Mouse (Mus musculus) kidney, postnatal 4 days (tissue): Measurements from ENCODE around the gene Cpz.

Experiments
- DNase-seq, 2 experiments: peaks; one replicate each; pipeline ENCODE4 v3.0.0; 2021; ENCODE audit warnings: mixed read lengths in 2 of 2

The Cpz gene

DNA sequence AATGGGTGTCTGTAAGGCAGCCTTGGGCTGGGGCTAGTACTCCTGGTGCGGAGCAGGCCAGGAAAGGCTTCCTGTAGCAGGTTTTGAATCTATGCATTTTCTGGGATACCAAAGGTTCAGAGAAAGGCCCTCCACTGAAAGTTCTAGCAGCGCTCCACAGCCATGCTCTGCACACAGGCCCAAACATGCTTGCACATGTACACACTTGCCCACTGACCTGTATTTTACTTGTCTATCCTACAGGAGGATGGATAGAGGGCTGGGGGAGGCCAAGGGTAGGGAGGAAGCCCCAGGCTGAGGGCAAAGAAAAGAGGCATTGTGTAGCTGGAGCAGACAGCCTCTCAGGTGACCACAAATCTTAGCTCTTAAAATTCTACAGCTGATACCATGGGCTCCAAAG, 1.1 kb downstream of the Cpz start:
- no peak for DNase-seq

DNA sequence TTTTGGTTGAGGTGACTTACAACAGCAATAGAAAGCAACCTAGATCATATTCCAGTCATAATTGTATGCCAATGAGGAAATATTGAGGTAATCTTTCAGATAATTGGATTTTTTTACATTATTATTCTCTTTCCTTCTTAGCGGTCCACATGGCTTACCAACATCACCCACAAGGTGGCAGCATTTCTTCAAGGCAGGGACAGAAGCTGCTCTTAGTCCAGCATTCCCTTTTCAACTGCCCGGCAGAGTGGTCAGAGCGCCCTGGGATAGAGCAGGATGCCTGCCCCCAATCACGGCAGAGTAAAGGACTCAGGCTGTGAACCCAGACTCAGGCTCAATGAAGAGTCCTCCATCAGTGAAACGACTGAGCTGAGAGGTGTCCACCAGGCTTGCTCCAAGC, 1.8 kb downstream of the Cpz start:
- DNase-seq, result peak; percentile 88 to 89

DNA sequence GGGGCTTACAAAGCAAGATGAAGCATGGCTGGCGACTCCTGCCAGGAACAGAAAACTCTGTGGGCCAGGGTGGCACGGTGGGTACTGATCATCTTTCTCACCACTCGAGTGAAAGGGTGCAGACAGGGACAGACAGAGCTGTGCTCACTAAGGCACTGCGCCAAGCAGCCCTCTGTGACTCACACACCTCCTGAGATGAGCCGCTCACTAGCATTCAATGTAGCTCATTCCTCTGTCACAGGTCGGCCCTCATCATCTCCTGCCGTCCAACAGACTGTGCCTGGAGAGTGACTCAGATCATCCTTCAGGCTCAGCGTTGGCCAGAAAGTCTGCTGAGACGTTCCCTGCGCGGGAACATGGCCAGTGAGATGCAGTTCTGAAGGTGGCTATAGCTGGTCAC, 8.7 kb downstream of the Cpz start:
- DNase-seq, result no peak

DNA sequence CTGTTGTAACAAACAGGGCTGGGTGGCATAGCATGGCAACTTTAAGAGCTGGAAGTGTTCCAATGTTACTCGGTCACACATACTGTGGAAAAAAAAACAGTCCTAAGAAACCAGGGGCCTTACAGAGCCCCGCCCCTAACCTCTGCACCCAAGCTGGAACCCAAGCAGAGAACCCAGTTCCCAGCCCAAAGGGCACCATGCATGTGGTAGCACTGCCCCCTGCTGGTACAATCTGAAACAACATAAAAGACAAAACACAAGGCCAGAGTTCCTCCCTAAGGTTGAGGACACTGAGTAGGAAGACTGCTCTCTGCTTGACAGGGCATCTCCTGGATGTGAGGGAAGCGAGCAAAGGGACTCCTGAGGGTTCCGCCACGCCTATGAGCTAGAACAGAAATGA, 14.9 kb downstream of the Cpz start:
- DNase-seq, result peak; percentile 62 to 64

DNA sequence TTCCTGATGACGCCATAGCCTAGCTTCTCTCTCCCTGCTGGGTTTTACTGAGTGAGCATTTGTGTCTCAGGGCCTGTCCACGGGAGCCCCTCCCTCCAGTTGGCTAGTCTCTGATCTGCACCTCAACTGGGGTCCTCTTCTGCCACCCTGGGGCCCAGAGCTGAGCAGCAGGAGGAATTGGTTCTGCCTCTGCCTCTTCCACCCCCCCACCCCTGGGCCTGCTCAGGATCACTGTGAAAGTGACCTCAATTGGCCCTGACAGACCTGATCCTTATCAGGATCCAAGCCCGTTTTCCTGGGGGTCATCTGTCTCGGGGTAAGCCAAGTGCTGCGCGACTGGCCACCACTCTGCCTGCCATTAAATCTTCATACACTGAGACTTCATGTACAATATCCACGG, 20.5 kb downstream of the Cpz start:
- DNase-seq, result no peak

DNA sequence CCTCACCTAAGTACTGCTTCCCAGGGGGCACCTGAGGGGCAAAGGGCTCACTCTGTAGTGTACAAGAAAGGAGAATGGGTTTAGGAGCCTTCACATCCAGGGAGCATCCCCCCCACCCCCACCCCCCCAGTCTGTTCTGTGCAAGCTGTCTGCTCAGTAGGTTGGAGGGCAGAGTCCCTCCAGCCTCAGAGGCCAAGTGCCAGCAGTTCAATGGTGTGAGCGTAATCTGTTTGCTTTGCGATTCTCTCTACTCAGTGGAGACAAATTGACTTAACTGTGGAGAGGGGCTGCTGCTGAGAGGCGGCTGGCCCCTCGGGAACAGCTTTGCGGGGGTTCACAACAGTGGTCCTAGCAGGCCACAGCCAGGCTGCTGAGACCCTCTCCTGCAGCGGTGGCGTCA, 28.2 kb downstream of the Cpz start:
- DNase-seq, result no peak

DNA sequence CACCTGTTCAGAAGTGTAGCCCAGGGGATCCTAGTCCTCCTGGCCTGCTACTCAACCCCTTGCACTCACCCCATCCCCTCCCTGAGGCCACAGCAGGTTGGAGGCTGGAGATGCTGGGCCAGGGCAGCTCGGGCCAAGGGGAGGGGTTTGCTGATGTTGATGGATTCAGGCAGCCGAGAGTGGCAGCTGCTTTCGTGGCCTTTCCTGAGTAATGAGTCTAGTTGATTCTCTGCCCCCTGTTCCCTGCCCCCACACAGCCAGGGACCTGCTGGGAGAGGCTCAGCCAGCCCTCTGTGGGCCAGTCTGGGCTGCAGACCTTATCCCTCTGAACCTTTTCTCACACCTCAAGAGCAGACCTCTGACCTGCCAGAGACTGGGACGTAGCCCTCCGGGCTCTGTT, 29.5 kb downstream of the Cpz start:
- DNase-seq, result no peak

DNA sequence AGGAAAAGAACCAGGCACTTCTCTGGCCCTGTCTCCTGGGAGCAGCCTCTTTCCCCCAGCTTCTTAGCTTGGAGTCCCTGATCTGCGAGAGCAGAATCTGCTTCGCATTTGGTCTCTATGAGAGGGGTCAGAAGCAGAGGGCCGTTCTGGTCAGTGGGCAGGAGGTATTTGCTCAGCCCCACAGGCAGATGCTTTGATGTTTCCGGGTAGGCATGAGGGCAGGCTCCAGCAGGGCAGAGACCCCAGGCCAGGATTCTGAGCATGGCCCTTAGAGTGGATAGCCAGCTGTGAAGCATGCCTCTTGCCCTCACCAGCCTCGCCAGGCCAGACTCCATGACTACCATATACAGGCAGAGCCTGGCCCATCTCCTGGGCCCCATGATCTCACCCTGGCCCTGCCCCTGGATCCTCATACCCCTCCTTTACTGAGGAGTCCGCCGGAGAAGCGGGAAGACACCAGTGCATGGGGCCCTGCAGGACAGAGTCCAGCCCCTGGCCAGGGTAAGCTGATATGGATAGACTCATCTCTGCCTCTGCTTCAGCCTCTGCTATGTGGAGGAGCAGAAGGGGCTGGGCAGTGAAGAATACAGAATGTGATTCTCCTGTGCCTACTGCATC, 30.6 kb downstream of the Cpz start:
- peak in 1 of 2 experiments; percentile 16 for DNase-seq

DNA sequence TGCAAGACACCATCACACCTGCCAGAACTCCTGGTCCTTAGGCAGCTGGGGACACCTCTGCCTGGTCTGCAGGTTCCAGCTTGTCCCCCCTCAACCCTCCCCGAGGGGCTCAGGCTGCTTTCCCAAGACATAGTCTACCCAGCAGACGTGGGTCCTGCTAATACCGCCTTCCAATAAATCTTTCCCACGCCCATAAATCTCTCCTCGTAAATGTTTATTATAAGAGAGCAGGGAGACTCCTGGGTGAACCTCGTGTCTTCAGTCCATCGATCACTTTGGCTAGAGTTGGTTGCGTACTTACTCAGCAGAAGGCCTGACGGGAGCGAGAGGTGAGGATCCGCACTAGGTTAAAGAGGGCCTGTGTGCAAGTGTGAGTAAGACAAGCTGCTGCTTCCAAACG, 31.7 kb downstream of the Cpz start:
- DNase-seq, result no peak

DNA sequence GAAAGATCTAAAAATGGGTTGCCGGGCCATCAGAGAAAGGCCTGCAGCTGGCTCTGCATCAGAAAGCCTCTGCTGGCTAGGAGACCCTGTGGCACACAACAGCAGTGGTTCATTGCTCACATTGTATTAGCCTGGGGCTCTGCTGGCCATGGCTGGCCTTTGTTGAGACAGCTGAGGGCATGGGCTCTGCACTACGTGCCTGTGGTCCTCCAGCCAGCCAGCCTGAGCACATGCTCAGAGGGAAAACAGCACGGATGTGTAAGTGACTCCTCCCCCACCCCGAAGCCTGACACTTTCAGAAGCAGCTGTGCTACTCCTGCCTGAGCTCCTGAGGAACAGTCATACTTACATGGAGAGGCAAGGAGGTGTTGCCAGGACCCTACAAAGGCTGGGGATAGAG, 46.0 kb downstream of the Cpz start:
- no peak for DNase-seq

DNA sequence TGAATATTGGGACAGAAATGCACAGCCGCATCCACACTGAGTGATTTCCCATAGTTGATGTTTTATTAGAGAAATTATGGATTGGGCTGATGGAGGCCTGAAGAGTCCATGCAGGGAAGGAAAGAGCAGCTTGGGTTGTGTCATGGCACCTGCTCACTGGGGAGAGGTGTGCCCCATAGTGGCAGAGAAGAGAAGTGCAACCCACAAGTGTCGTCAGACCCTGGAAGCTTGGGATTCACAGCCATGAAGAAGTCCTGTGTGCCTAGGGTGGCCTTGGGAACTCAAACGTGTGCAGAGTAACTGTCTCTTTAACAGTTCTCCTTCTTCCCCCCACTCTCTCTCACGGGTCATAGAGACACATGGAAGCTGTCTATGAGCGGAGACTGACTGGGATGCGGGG, 50.3 kb downstream of the Cpz start:
- DNase-seq, result peak; percentile 37 to 43

DNA sequence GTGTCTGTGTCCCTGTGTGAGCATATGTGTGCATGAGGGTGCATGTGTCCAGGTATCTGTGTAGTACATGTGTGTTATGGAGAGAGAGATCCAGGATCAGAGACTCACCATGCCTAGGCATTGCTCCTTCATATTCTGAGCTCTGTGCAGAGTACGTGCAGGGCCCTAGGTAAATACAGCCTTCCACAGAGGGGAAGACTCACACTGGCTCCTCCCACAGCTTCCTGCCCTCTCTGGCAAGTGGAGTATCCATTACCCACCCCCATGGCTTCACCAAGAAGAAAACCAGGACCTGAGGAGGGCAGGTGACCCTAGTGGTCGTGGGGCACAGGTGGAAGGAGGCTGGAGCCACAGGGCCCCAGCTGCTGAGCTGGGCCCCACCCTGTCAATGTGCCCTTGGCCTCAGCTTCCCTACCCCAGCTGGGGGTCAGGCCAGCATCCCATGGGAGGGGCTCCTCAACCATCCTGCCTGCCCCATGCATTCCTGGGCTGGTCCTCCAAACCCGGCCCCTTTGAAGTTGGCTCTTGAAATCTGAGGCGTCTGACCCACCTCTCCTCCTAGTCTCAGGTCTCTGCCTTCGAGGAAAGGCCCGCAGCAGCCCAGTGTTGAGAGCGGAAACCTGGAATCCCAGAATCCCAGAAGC, 54.5 kb downstream of the Cpz start:
- DNase-seq, result no peak

DNA sequence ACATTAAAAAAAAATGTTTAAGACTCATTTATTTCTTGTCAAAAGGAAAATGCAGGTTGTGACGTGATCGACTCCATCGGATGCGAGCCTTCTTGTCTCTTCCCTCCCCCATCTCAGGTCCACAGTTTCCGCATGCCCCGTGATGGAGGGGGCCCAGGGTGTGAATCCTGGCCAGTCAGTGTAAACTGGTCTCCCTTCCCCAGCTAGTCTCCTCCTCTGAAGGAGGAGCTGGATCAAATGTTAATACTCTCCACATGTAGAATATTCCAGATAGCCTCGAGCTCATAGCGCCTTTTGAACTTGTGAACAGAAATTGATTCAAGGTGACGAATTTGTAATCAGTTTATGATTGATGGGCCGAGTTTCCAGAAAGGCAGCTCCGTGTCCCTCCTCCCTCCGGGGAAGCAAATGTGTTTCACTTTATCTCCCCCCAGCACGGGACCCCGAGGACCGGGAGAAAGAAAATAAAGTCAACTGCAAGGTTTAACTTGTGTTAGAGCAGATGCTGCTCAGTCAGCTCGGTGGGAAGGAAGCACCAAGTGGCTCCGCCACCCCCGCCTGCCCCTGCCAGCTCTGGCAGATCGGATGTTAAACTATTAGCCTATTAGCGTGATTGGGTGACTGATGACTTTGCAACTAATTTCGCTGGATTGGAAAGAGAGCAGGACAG, 59.4 kb downstream of the Cpz start:
- DNase-seq, result no peak

DNA sequence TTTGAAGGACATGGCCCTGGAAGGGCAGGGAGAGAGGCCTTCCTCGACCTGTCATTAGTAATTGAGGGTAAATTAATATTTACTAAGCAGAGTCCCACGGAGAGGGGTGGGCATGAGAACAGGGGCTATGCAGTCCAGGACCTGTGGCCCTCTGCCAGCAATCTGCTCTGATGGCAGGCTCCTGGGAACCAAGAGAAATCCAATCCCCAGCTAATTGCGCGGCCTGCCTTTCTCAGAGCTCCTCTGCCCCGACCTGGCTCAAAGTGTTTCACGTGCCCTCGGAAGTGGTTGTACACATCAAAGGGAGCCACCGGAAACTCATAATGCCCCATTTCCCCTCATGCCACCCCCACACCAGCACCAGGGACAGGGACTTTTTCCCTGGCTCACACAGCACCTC, 63.4 kb downstream of the Cpz start:
- DNase-seq, result peak in 1 of 2 experiments; percentile 7

DNA sequence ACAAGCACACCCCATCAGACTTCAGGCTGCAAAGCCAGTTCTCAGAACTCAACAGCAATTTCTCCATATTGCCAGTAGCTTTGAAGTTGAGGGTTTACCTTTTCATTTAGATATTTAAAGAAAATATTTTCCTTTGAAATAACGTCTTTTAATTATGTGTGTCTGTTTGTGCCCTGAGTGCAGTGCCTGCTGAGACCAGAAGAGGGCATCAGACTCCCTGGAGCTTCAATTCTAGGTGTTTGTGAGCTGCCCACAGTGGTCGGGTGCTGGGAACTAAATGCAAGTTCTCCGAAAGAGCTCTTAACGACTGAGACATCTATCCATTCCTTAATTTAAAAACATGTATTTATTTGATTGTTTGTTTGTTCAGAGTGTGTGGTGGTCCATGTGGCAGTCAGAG, 65.7 kb downstream of the Cpz start:
- peak; percentile 10 to 16 for DNase-seq

DNA sequence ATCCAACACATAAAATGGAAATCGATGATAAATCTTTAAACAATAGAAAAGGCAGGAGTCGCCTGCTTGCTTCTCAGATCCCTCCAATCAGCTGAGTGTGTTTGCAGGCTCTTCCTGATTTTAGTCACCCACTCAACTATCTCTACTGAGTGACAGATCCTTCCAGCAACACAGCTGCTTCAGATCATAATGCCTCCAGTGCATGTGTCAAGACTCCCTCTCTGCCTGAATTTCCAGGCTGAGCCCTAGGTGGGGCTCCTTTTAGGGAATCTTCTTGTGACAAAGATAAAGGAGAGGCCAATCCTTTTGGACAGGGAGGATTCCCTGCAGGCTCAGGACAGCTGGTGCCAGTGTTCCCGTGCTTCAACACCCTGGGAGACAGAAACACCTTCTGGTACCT, 67.2 kb downstream of the Cpz start:
- no peak for DNase-seq

DNA sequence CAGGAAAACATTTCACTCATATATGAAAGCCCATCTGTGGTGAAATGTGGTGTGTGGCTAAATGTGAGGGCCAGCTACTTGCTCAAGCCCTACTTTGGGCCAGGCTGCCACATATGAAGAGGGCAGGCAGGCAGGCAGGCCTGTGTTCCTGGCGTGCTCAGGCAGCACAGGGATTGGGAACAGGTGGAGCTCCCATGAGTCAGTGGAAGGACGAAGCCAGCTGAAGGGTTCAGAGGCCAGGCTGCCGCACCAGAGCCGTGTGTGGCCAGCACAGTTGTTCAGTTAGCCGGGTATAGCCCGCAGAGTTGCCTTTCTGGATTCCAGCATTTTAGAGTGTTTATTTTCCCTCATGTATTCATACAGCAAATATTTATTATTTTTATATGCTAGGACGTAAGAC, 68.1 kb downstream of the Cpz start:
- no peak for DNase-seq

DNA sequence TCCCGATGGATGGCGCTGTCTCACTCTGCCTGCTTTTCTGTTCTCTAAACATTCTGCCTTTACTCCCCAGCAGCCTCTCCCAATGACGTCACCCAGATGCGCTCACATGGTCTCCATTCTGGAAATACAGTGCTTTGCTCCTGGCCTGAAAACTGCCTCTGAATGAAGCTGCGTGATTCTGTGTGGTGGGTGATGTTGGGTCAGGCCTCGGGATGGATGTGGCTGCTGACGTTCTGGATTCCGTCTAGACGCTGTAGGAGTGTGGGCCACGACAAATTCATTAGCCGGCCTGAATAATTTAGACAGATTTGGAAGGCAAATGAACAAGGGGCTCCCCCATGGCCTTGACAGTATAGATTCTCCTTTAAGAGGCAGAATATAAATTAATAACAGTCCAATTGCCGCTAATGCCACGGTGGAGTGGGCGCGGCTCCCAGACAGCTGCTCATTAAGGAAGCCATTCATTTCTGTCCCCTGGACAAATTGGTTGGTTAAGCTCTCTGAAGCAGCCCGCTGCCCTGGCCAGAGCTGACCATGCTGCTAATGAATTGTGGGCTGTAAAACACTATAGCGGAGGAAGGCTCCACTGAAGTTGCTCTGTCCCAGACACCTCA, 71.2 kb downstream of the Cpz start:
- peak; percentile 6 to 16 for DNase-seq
